Mouse (Mus musculus) R1 (cell line): Measurements from ENCODE around the gene Slc22a4.

Experiments used
- DNase-seq: peaks from one replicate; pipeline ENCODE4 v3.0.0-alpha.2; 2018; ENCODE audit warnings: low read depth, low spot score

Slc22a4 gene

DNA sequence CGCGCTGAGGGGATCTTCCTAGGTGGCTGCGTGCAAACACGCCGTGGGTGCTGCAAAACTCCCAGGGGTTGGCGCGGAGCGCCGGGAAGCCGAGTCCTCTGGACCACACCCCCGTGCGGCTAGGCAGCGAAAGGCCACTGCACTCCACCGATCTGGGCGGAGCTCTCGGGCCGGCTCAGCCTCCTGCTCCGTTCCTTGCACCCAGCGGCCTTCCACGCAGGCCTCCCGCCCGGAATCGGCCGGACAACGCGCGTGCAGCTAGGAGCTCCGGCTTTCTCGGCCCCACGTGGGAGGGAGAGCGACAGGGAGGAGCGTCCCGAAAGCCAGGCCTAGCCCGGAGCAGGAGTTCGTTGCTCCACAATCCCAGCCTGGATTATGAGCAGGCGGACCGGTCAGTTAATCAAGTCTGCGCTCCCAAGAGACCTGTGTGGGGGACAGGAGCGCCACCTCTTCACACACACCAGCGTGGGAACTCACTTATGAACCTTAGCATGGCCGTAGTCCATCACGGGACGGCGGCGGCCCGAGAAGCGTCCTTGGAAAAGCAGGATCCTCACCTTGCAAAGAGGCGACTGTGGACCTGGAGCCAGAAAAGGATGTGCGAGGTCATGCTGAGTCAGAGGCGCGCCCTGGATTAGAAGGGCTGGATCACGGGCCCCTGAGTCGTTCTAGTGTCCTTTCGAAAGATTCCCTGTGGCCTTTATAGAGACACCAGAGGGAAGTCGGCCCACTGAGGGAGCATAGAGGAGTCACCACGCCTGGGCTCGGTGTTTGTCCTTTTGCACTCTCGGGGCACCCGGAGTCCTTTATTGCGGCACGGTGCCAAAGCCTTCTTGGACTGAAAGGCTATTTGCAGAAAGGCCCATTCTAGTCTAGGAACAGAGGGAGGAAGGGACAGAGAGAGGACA is at the start of gene Slc22a4:
Gene Slc22a4 (minus strand): TSS at position 47 of the 908 bp plus-strand sequence.
- DNase-seq, result peak; percentile 41

DNA sequence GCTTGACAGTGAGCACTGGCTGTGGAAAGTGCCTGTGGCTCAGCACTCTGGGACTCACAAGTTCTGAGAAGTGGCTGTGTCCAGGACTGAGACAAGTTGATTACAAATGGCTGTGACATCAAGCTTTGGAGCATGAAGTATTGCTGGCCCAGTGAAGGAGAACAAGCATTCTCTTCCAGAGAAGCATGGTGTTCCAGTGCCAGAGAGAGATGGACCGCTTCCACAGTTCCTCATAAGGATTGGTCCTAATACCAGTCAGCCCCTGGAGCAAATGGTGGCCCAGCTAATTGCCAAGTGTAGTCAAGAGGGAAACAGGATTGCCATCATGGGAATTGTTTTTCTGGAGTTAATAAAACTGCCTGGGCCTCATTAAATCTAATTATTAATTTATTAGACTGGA is 48.2 kb upstream of the Slc22a4 start:
- no peak for DNase-seq

DNA sequence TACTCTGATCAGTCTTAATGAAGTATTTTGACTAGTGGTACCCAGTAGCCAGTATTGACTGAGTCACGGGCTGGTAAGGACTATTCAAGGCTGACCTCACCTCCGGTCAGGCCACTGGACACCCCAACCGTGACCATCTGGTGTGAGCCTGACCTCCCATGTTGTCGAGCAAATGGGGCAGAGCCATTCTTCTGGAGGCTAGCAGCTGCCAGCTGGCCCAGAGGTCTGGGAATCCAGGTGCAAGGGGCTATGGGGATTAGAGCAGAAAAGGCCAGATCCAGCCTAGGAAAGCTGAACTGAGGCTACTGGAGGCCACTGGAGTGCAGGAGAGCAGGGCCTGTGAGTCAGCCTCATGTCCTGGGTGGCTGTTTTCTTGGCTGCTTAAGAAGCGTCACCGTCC is 47.5 kb upstream of the Slc22a4 start:
- no peak for DNase-seq

DNA sequence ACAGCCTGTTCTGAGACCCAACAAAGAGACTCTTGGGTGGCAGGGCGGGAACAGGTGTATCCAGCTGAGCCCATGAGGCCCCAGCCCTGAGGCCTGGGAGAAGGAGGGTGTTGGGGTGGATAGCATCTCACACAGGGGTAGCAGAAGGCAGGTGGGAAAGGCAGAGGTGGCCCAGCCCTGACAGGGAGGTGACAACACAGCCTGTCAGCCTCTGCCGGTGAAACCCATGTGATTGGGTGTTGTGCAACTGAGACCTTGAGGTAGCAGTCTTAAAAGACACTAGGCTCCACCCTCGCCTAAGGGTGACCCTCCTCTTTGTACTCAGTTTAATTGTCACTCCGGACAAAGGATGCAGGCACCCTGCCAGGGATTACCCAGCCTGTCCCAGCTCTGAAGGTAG is 45.4 kb upstream of the Slc22a4 start:
- DNase-seq, result peak; percentile 51

DNA sequence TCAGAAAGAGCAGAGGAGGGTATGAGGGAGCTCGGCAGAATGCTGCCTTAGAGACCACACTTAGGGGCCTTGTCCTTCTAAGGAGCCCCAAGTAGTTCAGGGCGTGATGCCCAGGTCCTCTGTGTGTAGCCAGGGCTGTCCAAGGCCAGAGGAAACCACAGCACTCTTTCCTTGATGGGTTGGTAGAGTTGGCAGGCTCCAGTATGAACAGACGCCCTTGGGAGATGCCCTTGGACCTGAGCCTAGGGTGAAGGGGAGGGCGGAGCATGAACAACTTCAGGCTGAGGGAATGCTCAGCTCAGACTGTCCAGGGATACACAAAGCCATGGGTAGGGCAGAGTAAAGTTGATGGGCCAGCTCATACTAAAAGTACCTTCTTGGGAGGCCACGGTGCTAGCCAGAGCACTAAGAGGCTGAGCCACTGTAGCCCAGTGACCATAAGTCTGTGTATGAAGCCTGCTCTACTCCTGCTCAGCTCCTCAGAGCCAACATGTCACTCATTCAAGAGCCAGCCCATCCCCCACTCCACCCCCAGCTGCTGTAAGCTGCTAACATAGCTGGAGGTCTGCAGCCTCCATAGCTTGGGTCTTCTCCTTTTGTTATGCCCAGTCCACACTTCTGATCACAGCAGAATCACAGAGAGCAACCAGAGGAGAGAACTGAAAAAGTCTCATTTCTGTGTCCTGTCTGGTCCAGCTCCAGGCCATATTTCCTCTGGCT is 44.0 kb upstream of the Slc22a4 start:
- no peak for DNase-seq

DNA sequence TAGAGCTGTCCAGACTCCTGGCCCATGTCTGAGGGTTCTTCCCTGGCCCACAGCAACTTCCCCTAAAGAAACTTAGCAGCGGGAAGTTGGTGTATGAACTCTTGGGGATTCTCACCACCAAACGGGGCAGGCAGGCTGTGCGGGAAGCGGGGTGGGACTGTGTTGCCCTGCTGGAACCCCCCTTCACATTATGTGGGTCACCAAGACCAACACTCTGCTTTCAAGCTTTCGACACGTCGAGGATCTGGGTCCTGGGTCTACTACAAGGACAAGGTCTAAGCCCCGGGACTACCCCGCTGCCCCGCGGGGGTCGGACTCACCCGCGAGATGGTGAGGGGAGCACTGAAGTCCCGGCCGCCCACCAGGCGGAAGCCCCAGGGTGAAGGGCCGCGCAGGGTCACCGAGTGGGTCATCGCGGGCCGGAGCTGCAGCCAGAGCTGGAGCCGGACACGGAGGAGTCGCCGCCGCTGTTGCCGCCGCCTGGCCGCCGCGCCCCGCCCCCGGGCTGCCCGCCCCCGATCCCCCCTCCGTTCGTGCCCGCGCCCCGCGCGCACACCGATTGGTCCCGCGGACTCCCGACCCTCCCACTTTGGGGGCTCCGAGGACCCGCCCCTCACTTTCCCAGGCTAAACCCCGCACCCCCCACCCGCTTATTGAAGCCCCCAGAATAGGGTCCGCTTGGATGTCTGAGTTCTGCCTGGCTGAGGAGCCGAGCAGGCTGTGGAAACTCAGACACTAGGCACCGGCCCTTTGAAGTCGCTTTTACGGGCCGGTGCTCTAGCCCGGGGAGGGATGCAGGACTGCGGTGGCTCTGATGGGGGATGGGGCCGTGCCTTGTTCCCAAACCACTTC is 40.9 kb upstream of the Slc22a4 start, which contains the start of gene Pdlim4:
Gene Pdlim4 (minus strand): TSS at position 495 of the 852 bp plus-strand sequence.
- peak; percentile 43 for DNase-seq

DNA sequence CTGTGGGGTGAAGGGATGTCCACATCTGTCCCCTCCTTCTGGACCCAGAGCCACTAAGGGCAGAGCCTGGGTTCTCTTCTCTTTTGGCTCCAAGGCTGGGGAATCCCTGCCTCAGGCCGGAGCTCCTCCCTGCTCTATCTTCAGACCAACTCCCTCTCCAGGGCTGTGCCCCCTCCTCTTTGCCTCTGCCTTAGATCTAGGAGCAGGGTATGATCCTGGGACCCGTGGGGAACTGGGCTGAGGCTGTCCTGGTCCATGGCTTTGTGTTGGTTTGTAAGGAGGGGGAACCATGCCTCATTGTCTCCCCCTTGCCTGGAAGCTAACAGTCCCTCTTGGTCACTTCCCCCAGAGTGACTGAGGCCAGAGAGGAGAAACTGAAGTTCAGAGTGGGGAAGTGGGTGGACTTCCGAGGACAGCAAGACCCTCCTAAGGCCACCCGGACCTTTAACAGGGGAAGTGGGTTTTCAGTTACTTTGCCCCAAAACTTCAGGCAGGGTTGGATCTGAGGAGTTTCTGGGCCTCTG is 40.2 kb upstream of the Slc22a4 start:
- no peak for DNase-seq

DNA sequence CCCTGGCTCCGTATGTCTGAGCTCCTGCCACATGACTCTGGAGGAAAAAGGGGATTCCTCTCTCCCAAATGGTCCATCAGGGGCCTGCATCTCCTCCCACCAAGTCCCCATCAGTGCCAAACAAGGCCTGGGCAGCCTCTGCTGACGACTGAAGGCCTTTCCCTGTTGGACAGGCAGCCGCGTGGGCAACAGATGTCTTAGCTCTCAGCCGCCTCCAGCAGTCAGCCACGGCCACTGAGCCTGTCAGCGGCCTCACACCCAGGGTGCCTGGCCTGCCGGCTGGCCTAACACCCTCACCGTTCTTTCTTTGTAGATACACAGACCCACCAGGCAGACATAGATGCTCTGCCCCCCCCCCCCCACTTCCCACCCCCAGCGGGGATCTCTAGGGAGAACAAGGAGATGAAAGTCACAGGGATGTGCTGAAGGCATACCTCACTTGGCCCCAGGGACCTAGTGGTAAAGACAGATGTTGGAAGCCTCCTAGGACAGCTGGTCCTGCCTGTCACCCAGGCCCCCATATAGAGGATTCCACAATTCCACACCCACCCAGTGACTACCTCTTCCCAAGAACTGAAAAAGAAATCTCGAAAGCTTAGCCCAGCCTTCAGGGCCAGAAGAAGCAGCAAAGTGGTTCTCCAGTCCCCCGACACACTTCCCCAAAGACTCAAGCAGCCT is 39.6 kb upstream of the Slc22a4 start:
- DNase-seq, result no peak

DNA sequence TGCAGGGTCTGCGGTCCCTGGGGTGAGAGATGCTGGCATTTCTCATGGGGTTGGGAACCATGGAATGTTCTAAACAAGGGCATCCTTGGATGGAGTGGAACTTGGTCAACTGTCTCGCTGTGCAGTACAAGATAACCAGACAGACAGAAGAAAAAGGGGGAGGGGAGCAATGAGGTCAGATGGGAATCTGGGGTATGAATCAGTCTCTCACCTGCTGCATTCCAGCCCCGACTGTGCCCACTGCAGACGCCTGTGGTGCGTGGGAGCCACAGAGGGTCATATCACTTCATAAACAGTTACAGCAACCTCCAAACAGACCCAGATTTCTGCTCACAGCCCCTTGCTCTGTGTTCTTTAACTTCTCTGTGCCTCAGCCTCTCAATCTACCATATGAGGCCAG is 38.5 kb upstream of the Slc22a4 start:
- DNase-seq, result no peak

DNA sequence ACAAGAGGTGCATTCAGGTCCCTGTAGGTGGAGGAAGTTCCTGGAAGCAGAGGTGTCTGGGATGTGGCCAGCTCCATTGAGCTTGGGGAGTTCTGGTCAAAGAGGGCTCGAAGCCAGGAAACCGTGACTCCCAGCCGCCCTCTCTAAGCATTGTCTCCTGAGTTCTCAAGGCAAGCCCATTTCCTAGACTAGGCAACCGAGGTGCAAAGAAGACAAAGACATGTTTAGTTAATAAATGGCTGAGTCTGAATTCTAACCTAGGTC is 38.0 kb upstream of the Slc22a4 start:
- DNase-seq, result no peak

DNA sequence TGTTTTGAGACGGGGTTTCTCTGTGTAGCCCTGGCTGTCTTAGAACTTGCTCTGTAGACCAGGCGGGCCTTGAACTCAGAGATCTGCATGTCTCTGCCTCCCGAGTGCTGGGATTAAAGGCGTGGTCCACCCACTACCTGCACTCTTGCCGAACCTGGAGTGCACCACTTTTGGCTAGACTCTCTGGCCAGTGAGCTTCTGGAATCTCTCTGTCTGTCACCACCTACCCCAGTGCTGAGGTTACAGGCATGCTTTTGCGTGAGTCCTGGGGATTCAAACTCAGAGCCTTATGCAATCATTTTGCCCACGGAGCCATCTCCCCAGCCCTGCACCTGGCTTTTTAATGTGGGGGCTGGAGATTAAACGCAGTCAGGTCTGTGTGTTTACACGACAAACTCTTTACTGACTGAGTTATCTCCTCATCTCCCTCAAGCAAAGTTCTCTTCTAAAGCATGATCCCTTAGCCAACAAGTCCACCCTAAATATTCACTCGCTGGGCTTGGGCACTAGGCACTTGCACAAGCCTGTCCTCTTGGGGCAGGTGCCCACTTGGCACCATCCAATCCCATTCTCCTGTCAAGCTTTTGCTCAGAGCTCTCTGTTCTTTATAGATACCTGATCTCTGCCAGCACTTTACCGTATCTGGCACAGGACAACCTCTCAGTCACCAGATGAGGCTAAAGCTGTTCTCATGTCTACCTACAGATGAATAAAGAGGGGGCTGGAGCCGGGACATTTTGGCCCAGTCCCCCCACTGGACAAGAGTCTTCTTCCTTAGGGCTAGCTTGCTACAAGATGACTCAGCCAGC is 37.4 kb upstream of the Slc22a4 start:
- DNase-seq, result no peak

DNA sequence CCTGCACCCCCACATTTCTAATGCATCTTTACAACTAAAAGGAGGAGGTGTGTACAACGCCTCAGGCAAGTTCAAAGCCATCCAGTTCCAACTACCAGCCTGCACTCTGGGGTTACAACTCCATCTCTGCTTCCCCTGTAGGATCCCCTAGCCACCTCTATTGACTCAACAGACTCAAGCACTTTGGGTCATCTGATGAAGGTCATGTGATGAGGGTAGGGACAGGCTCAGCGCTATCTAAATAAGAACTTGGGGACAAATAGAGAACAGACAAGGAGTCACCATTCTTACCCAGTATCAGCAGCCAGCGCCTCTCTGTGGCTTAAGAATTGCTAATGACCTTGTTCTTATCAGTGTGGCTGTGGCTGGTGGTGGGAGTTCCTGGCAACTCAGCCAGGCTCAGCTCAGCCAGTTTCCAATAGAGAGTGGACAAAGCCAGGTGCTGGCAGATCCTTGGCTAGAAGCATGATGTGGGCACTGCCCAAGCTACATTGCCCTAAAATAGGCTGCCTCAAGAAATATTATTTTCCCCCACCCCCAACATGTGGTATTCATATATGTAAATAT is 36.6 kb upstream of the Slc22a4 start:
- no peak for DNase-seq

DNA sequence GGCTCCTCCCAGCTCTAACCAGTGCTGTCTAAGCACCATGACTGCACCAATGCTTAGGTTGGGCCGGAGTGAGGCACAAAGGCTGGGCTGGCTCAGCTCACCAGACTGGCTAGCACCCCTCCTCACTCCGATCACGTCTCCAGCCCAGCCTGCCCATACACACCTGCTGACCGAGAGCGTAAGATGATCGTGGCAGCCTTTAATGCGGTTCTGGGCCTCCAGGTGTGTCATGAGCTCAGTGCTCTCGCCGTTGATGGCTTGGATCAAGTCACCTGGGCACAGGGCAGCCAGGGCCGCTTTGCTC is 35.5 kb upstream of the Slc22a4 start:
- DNase-seq, result no peak

DNA sequence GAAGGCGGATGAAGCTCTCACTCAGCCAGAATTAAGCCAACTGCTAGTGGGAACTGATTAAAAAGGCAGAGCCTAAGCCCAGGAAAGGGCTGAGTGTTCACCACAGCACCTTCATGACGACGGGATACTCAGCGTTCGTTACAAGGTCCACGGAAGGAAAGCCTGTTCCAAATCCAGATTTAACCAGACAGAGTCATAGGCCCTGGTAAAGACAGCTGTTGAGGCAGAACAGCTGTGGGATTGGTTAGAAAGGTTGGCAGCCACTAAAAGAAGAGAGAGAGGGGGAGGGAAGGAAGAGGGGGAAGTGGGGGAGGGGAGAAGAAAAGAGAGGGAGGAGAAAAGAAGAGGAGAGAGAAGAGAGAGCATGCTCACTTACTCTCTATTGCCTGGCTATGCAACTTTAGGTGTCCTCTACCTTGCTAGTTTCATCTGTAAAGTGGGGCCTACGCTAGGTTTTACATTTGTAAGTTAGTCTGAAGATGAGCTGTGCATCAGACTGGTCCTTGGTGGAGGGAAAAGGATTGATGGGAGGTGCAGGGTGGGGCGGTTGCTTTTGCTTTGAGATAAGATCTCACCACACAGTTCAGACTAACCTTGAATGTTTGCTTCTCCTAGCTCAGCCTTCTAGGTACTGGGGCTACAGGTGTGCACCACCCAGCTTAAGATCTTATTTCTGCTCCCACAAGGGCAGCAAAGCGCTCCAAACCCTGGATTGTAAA is 35.0 kb upstream of the Slc22a4 start:
- DNase-seq, result no peak

DNA sequence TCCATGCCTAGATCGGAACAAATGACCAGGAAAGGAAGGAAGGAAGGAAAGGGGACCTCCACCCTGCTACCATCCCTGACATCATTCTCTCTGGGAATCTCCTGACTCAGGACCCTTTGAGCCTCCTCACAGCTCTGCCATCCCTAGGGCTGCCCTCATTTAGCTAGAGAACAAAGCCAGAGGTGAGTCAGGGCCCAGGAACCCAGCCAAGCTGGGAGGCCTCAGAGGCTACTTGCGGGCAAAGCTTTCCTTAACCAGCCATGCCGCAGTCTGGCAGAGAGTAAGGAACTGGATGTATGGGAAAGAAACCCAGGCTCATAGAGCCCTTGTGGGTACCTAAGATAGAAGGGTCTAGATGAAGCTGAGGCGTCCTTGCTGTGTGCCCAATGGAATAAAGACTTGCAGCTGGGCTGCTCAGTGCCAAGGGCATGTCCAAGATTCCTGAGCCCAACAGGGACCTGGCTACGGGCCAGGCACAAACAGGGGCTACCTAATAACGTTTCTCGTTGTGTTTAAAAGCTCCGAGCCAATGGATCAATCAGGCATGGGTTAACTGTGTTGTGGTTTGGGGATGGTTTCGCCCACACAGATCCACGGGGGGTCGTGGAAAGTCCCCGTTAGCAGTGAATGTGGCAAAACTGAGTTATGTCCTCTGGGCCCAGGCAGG is 34.3 kb upstream of the Slc22a4 start:
- no peak for DNase-seq

DNA sequence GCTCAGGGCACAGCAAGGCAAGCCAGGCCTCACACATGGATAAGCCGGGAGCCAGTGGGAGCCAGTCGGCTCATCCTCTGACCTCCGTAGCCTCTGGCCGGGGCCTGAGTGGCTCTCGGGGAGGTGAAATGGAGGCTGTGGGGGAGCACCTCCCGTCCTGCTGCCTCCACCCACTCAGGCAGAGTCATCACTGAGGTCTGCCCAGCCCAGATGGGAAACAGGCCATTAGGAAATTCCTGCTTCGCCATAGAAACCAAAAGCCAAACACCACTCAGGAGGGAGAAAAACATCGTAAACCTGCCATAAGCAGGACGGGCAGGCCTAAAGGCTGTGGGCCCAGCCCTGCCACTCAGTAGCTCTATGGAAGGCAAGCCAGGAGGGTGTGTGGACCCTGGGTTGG is 32.4 kb upstream of the Slc22a4 start:
- no peak for DNase-seq

DNA sequence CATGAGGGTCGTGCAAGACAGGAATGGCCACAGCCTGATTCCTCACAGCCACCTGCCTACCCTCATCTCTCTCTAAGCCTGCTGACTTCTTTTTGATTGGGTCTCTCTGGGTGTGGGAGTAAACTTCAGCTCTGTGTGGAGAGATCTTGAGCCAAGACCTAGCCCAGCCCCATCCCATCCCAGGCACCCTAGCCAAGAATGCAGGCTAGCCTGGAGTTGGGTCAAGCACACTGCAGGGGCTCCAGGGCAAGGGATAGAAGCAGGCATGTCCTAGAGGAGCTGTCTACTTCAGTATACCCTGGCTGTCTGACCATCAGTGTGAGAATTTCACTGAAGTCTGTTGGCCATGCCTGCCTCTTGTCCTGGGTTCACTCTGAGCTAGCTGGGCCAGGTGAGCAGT is 31.6 kb upstream of the Slc22a4 start:
- no peak for DNase-seq

DNA sequence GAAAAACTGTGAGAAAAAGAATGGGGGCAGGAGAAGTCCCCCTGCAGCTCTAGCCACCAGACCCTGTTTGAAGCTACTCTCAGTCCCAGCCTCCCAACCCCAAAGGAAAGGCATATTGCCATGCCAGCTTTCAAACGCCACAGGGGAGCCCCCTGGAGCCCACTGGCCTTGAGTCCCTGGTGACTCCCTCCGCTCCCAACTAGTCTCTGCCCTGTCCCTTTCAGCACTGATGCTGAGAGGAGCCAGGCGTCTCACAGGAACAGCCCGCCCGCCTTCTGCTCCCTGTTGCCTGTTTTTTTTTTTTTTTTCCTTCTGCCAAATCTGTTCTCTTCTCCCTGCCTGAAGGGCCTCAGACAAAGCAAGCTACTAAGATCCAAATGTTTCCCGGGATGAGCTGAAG is 30.8 kb upstream of the Slc22a4 start:
- no peak for DNase-seq

DNA sequence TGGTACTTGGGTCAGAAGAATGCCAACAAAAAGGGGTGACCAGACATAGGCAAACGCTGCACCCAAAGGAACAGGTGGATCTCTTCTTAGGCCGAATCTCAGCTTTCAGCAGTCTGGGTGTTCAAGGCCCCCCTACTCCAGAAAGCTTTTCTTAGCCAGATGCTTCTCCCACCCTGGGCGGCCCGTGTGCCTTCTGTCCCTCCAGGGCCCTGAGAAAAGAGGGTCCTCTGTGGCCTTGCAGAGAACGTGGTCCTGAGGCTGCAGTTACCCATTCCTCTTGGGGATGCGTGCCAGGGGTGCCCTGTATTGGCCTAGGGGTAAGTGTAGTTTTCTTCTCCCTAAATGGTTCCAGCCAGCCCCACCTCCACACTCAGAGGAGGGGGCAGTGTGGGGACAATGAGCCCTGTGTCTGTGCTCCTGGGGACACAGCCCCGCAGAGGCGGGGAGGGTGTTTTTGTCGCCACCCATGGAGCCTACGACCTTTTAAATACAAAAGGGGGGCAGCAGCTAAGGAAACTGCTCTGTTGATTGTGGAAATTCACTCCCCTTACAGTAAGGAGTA is 30.2 kb upstream of the Slc22a4 start:
- no peak for DNase-seq
